ENCODE assay signal across 30 mouse cellular contexts in the genomic region with DNA sequence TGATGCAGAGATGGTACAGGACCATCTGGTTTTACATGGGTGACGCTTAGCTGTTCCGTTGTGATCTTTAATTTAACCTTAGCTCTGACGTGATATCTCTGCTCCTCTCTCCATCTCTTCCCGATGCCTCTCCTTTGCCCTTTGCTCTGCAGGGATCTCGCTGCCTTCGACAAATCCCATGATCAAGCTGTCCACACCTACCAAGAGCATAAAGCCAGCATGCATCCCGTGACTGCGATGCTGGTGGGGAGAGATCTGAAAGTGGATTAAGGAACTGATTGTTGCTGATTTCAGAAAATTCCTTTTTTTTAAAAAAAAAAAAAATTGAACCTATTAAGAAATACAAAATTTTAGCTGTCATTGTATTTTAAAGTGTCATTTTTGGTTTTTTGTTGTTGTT. TPM values are rescaled to one million over a fixed set of nuclear protein-coding genes. Genes with fewer than 3 reads are reported as not detected.
"Had no signal": no experiment of that assay in that cellular context is flagged by ENCODE, and none has a peak within 500 bp of the region (broad histone marks: within the 10 kb centered on the region; RNA-seq: fewer than 3 reads in every experiment).

No protein-coding gene starts in this region.

- H3K27ac ChIP-seq: gastrocnemius, adult 2 months; heart, adult 2 months; heart, embryonic 13.5 days; heart, embryonic 15.5 days; hindbrain, embryonic 10.5 days; hindbrain, embryonic 12.5 days; hindbrain, embryonic 14.5 days; intestine, embryonic 15.5 days; layer of hippocampus, adult 2 months; limb, embryonic 13.5 days; limb, embryonic 15.5 days; liver, embryonic 12.5 days had no signal

- H3K4me1 ChIP-seq: heart, embryonic 13.5 days; heart, embryonic 15.5 days; limb, embryonic 13.5 days; limb, embryonic 15.5 days had no signal

- H3K4me3 ChIP-seq: gastrocnemius, adult 2 months; heart, adult 2 months; heart, embryonic 13.5 days; heart, embryonic 15.5 days; hindbrain, embryonic 10.5 days; hindbrain, embryonic 12.5 days; intestine, embryonic 15.5 days; layer of hippocampus, adult 2 months; limb, embryonic 13.5 days; limb, embryonic 15.5 days; liver, embryonic 12.5 days had no signal

- DNase-seq: gastrocnemius, postnatal 25 days; kidney, adult 18-20 months; kidney, postnatal 10 days; layer of hippocampus, postnatal 36 days; left cerebral cortex, postnatal 4 days had no signal

RNA-seq across cellular contexts. Expression of a gene that starts 4.1 kb away (rescaled TPM):
- total RNA-seq: left cerebral cortex, adult 18-20 months; left cerebral cortex, postnatal 25 days had no signal
- polyA plus RNA-seq: frontal cortex, adult 2 months; heart, embryonic 11.5 days; heart, postnatal 0 days; hindbrain, embryonic 14.5 days; kidney, embryonic 14.5 days had no signal

RNA-seq across cellular contexts. Expression of a gene that starts 55.3 kb away (rescaled TPM):
- total RNA-seq: gastrocnemius, adult 2 months; gastrocnemius, postnatal 25 days; granulocyte monocyte progenitor cell, adult 5-6 weeks; heart, adult 2 months; heart, postnatal 14 days; heart, postnatal 36 days had no signal
- polyA plus RNA-seq: intestine, postnatal 0 days had no signal

RNA-seq across cellular contexts. Expression of a gene that starts 55.9 kb away (rescaled TPM):
- total RNA-seq: gastrocnemius, adult 2 months; gastrocnemius, postnatal 25 days; gastrocnemius, postnatal 4 days; heart, adult 2 months; heart, postnatal 14 days; heart, postnatal 36 days; layer of hippocampus, adult 2 months; layer of hippocampus, postnatal 10 days; layer of hippocampus, postnatal 36 days; left cerebral cortex, adult 18-20 months; left cerebral cortex, adult 8-10 months; left cerebral cortex, postnatal 25 days; left cerebral cortex, postnatal 4 days had no signal
- polyA plus RNA-seq: heart, adult 2 months had no signal
